Mouse (Mus musculus) c-Kit-positive CD71-negative TER-119-negative erythroid progenitor cells, embryonic 14.5 days (primary cell): Measurements from ENCODE around the gene Kank1.

Experiments used
- DNase-seq: peaks from one replicate; pipeline ENCODE4 v3.0.0-alpha.2; 2013; ENCODE audit warnings: low read depth

The Kank1 gene

GRCm38 (mm10) chr19:25406481-25407184 is 169.9 kb downstream of the Kank1 start:
- DNase-seq = no peak

GRCm38 (mm10) chr19:25407185-25407886 is 170.6 kb downstream of the Kank1 start:
- no peak for DNase-seq

DNA sequence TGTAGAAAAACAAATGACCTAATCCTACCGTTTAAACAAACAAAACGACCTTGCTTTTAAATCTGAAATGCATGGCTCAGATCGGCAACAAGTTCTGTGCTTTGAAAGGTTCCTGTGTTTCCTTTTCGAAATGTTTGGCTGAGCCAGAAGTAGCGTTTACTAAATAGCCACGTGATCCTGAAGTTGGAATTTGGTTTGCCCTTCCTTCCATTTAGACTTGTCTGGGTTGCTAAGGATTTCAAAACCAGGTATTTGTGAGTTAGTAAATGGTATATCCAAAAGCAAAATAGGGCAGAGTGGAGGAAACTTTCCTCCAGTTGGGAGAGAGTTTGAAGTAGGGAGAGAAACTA is 171.1 kb downstream of the Kank1 start:
- DNase-seq = no peak

DNA sequence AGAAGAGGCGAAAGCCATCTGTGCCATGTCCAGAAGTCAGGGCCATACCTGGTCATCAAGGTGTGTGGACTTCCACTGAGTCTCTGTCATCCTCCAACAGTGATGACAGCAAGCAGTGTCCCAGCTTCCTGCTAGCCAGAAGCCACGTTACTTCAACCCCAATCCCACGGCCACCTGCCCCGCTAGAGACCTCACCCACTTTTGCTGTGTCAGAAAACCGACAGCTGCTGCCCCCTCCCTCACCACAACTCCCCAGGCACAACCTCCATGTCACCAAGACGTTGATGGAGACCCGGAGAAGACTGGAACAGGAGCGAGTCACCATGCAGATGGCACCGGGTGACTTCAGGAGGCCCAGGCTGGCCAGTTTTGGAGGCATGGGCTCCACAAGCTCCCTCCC is 172.5 kb downstream of the Kank1 start:
- no peak for DNase-seq

DNA sequence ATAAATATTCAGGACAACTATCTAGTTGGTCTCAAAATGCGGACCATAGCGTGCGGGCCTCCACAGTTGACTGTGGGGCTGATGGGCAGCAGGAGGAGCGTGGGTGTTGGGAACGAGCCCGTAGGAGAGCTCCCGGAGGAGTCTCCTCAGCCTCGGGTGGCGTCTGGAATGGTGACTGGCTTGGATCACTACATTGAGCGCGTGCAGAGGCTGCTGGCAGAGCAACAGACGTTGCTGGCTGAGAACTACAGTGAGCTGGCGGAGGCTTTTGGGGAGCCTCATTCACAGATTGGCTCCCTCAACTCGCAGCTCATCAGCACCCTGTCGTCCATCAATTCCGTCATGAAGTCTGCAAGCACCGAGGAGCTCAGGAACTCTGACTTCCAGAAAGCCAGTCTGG is 174.6 kb downstream of the Kank1 start:
- no peak for DNase-seq

GRCm38 (mm10) chr19:25415448-25415847 is 178.7 kb downstream of the Kank1 start:
- DNase-seq = no peak

DNA sequence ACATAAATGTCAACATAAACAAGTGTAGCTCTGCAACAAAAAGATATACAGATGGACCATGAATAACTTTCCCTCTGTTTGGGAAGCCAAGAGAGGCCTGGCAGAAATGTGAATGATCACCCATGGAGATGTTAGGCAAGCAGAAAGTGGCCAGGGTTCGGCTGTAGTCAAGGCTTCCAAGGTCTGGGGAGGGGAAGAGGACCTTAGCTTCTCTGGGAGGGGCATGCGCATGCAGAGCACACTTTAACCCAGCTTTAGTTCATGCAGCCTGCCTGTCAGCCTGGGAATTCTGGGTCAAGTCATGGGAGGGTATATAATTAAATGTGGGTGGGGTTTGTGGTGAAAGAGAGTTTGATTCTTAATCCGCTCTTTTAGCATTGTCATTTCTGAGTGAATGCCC is 180.9 kb downstream of the Kank1 start:
- DNase-seq = no peak

DNA sequence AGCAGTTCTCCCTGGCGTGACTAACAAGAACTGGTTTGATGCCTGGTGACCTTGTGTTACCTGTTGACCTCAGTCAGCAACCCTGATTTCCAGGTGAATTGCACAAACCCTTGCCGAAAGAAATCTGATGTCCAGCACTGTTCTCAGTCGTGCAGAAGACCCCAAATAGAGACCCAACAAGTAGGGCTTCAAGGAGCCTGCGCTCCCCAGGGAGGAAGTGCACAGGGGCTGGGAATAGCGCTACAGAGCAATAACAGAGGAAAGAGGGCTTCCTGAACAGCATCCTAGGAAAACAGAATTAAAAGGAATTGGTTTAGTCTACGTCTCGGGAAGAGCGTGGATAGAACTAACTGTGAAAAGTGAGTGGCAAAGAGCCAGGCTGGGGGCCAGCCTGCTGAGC is 183.2 kb downstream of the Kank1 start:
- no peak for DNase-seq

- DNase-seq = no peak
Observed at GRCm38 (mm10) chr19:25422096-25422495, 185.3 kb downstream of the Kank1 start.

- DNase-seq = no peak
Observed at GRCm38 (mm10) chr19:25423371-25423770, 186.6 kb downstream of the Kank1 start.

DNA sequence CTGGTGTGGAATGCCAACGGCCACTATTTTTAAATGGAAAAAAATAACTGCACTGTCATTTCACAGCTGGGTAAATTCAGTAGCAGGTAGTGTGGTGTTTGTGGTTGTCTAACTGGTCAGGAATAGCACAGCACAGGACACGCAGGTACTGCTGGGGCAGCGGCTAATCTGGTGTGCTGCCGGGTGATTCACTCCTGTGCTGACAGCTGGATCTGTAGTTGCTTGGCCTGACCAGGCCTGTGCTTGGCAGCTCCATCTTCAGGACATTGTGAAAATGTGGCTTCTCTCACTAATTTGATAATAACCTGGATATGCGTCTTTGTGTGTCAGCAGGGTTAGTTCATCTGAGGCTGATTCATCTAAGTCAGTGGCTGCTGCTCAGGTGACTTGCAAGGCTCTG is 189.7 kb downstream of the Kank1 start:
- DNase-seq = no peak

DNA sequence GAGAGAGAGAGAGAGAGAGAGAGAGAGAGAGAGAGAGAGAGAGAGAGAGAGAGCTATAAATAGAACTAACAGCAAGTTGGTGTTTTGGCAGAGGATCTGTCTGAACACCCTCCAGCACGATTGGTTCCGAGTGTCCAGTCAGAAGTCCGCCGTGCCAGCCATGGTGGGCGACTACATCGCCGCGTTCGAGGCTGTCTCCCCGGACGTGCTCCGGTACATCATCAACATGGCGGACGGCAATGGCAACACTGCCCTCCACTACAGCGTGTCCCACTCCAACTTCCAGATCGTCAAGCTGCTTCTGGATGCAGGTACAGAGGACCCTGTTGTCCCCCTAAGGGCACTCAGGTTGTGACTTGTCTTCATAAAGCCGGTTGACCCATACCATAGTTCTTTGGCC is 191.1 kb downstream of the Kank1 start:
- DNase-seq = no peak

GRCm38 (mm10) chr19:25428338-25428962 is 191.7 kb downstream of the Kank1 start:
- DNase-seq = no peak

GRCm38 (mm10) chr19:25431431-25431830 is 194.7 kb downstream of the Kank1 start:
- DNase-seq = no peak

- DNase-seq = no peak
Observed at GRCm38 (mm10) chr19:25431909-25432308, 195.1 kb downstream of the Kank1 start.

GRCm38 (mm10) chr19:25433169-25433690 is 196.5 kb downstream of the Kank1 start:
- DNase-seq = no peak

DNA sequence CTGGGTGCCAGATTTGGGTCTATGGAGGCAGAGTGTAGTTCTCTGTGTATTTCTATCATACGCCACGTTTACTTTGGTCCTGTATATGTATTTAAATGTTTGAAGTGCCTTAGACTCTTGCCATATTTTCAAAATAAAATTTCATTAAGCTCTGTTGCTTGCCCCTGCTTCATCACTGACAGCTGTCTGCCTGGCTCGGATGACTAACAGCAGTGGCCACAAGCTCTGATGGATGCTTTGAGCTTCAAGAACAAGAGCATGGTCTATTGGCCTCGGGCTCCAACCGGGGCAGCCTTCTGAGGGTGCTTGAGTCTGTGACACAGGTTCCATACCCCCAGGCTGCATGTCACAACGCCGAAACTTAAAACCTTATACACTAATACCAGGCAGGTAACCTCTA is 197.6 kb downstream of the Kank1 start:
- DNase-seq = no peak

GRCm38 (mm10) chr19:25434795-25435194 is 198.0 kb downstream of the Kank1 start:
- DNase-seq = no peak

DNA sequence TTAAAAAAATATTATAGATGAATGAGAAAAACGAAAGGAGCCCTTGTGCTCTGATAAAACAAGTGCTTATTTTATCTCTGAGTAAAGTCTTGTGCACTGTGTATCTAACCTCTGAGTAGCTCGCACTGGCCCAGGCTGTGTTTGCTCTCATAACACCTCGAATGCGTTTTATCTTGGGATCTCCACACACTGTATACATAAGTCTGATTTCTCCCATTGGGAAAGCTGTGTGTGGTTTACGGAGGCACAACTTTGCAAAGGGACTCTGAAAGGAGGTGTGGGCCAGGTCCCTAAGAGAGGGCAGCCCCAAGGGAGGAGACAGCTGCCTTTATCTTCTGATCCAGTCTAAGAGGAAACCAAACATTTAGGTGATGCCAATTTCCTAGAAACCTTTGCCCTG is 198.6 kb downstream of the Kank1 start:
- DNase-seq = no peak

DNA sequence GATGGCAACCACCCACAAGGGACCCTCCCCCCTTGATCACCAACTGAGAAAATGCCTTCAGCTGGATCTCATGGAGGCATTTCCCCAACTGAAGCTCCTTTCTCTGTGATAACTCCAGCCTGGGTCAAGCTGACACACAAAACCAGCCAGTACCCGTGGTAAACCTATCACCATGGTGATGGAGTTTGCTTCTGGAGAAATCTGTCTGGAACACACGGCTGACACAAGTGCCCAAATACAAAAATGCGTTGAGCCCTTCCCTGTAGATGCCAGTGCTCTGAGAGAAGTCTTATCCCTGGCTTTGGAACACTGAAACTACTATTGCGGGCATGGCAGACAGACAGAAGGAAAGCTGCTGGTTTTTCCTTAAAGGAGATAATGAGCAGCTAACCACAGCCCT is 199.4 kb downstream of the Kank1 start:
- no peak for DNase-seq

GRCm38 (mm10) chr19:25436789-25437650 is 200.2 kb downstream of the Kank1 start:
- DNase-seq = no peak

DNA sequence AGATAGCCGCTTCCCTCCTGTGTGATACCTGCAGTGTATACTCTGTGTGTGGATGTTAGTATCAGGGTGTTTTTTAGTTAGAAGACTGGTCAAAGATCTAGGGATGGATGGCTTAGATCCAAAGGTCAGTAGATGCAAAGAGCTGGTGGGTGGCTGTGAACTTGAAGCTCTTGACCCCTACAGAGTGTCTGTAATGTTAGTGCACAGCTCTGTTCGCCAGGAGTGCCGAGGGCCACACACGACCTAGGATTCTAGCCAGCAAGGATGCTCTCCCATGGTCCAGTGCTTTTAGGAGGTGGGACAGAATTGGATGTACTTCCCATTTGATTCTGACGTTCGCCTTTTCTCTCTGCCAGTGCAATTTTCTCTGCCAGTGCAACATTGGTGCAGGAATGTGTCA is 201.5 kb downstream of the Kank1 start:
- DNase-seq = no peak
